Mouse (Mus musculus): ENCODE data around the gene Gm10058.
"Not testable (repeated sequence)": the region's sequence is repeated elsewhere in the genome, so short reads cannot be mapped to it uniquely, and the experiment has no call there.

Gene Gm10058

GRCm38 (mm10) chrX:27946785-27947184 is at the start of gene Gm10058:
Gene Gm10058 (minus strand): TSS chrX:27946885.
- not testable (repeated sequence) for DNase-seq (ENCODE audit: low spot score in 2 of 2)
